8 mouse cellular contexts compared by ENCODE assay signal in genomic region chr2:5844181-5844872, GRCm38 (mm10). TPM values are rescaled to one million over a fixed set of nuclear protein-coding genes. Genes with fewer than 3 reads are reported as not detected.
DNase-seq lines count a peak whose midpoint lies in the region; ATAC-seq lines count a peak whose summit lies in the region.

No protein-coding gene starts in this region.

- no peak for DNase-seq in kidney, postnatal 14 days
- DNase-seq in c-Kit-negative CD71-positive TER-119-positive erythroid progenitor cells, embryonic 14.5 days (ENCODE audit: low read depth, low spot score), result peak; percentile 26
- DNase-seq in midbrain, embryonic 14.5 days, result no peak
- DNase-seq in adrenal gland, adult 8-10 months, result no peak
- no peak for DNase-seq in right cerebral cortex, postnatal 4 days
- no peak for DNase-seq in left cerebral cortex, postnatal 10 days (ENCODE audit: extremely low spot score in 1 of 2, low spot score in 2 of 2)

- intact Hi-C loops in left cerebral cortex, postnatal 10 days (cut with DNase I), result no loop called here

- peaks cover 29% of the 10 kb centered on the region for H3K36me3 ChIP-seq in kidney, embryonic 16.5 days (ENCODE audit: insufficient read depth, low read length)
- H3K36me3 ChIP-seq in hindbrain, embryonic 13.5 days, result peaks cover 32% of the 10 kb centered on the region
- peaks cover 28% of the 10 kb centered on the region for H3K36me3 ChIP-seq in midbrain, embryonic 14.5 days (ENCODE audit: control insufficient read depth, insufficient read depth, low read length)

- H3K9me3 ChIP-seq in kidney, embryonic 16.5 days (ENCODE audit: low read length), result 0 out of 2 replicates have a peak, but pooled peaks cover 2% of the 10 kb centered on the region
- no peaks in the 10 kb centered on the region for H3K9me3 ChIP-seq in hindbrain, embryonic 13.5 days
- no peaks in the 10 kb centered on the region for H3K9me3 ChIP-seq in midbrain, embryonic 14.5 days (ENCODE audit: control insufficient read depth, low read length)

- 5% methylated on average over 23 of the region's 23 CpGs for WGBS in kidney, embryonic 16.5 days
- 4% methylated on average over 23 of the region's 23 CpGs for WGBS in hindbrain, embryonic 13.5 days
- WGBS in midbrain, embryonic 14.5 days, result 4% methylated on average over 23 of the region's 23 CpGs

- peak overlapping the region; percentile 91 for H3K9ac ChIP-seq in kidney, embryonic 16.5 days (replicated peaks; ENCODE audit: low read length)
- peak overlapping the region; percentile 84 for H3K9ac ChIP-seq in hindbrain, embryonic 13.5 days
- H3K9ac ChIP-seq in midbrain, embryonic 14.5 days (replicated peaks; ENCODE audit: low read length), result peak overlapping the region; percentile 74

- peak overlapping the region; percentile 92 for H3K27ac ChIP-seq in kidney, embryonic 16.5 days (ENCODE audit: low read length)
- H3K27ac ChIP-seq in hindbrain, embryonic 13.5 days, result peak overlapping the region; percentile 91
- peak overlapping the region; percentile 89 for H3K27ac ChIP-seq in midbrain, embryonic 14.5 days (replicated peaks; ENCODE audit: low read depth, low read length)

- peaks cover 16% of the 10 kb centered on the region; the same call in 1 of the 2 replicates for H3K4me1 ChIP-seq in kidney, embryonic 16.5 days (ENCODE audit: insufficient read depth, low read length)
- peaks cover 19% of the 10 kb centered on the region for H3K4me1 ChIP-seq in hindbrain, embryonic 13.5 days (replicated peaks)
- H3K4me1 ChIP-seq in midbrain, embryonic 14.5 days (ENCODE audit: control insufficient read depth, insufficient read depth, low read length), result 0 out of 2 replicates have a peak, but pooled peaks cover 7% of the 10 kb centered on the region

- H3K4me3 ChIP-seq in kidney, embryonic 16.5 days (ENCODE audit: low read length), result peak overlapping the region; percentile 94
- peak overlapping the region; percentile 69 for H3K4me3 ChIP-seq in hindbrain, embryonic 13.5 days
- peak overlapping the region; percentile 77 for H3K4me3 ChIP-seq in midbrain, embryonic 14.5 days (replicated peaks; ENCODE audit: low read depth, low read length)

- ATAC-seq in kidney, embryonic 16.5 days (ENCODE audit: low FRiP score, low TSS enrichment), result peak; percentile 53
- peak; percentile 55 for ATAC-seq in hindbrain, embryonic 13.5 days (ENCODE audit: low FRiP score)
- ATAC-seq in midbrain, embryonic 14.5 days (ENCODE audit: low FRiP score, low TSS enrichment), result no peak; the same call in 1 of the 2 replicates

- H3K27me3 ChIP-seq in kidney, embryonic 16.5 days (ENCODE audit: insufficient read depth, low read length), result no peaks in the 10 kb centered on the region
- no peaks in the 10 kb centered on the region for H3K27me3 ChIP-seq in hindbrain, embryonic 13.5 days
- H3K27me3 ChIP-seq in midbrain, embryonic 14.5 days (ENCODE audit: control insufficient read depth, insufficient read depth, low read length), result no peaks in the 10 kb centered on the region

- H3K4me2 ChIP-seq in kidney, embryonic 16.5 days (replicated peaks; ENCODE audit: low read depth, low read length), result peak overlapping the region; percentile 59
- peak overlapping the region; percentile 72 for H3K4me2 ChIP-seq in hindbrain, embryonic 13.5 days
- H3K4me2 ChIP-seq in midbrain, embryonic 14.5 days (ENCODE audit: low read length), result peak overlapping the region; percentile 72

RNA-seq across cellular contexts. Expression of gene Nudt5, which starts 0.5 kb away (rescaled TPM):
- polyA plus RNA-seq in kidney, embryonic 16.5 days (2015; fragmentation: Nextera tagmentation; extraction: Ambion mirVana), result 76.9 and 78.1 TPM in 2 replicates
- 28.8 and 30.8 TPM in 2 replicates for polyA plus RNA-seq in hindbrain, embryonic 13.5 days (2015; fragmentation: Nextera tagmentation; extraction: Ambion mirVana)
- polyA plus RNA-seq in midbrain, embryonic 14.5 days (2014; fragmentation: Nextera tagmentation; extraction: Ambion mirVana), result 19.8 and 26.6 TPM in 2 replicates
- total RNA-seq in adrenal gland, adult 8-10 months (2022), result 10 to 100 TPM; 34.7 to 42.0 (median 38.7) TPM
- 10 to 100 TPM; 16.3 to 19.3 TPM for total RNA-seq in left cerebral cortex, postnatal 10 days (2021)

RNA-seq across cellular contexts. Expression of gene Cdc123, which starts 0.6 kb away (rescaled TPM):
- 297 and 303 TPM in 2 replicates for polyA plus RNA-seq in kidney, embryonic 16.5 days (2015; fragmentation: Nextera tagmentation; extraction: Ambion mirVana)
- 323 and 334 TPM in 2 replicates for polyA plus RNA-seq in hindbrain, embryonic 13.5 days (2015; fragmentation: Nextera tagmentation; extraction: Ambion mirVana)
- 284 and 304 TPM in 2 replicates for polyA plus RNA-seq in midbrain, embryonic 14.5 days (2014; fragmentation: Nextera tagmentation; extraction: Ambion mirVana)
- total RNA-seq in adrenal gland, adult 8-10 months (2022), result 100 to 1,000 TPM; 138 to 175 (median 140) TPM
- 100 to 1,000 TPM; 119 to 123 TPM for total RNA-seq in left cerebral cortex, postnatal 10 days (2021)

RNA-seq across cellular contexts. Expression of gene Gm13199, which starts 18.4 kb away (rescaled TPM):
- polyA plus RNA-seq in kidney, embryonic 16.5 days (2015; fragmentation: Nextera tagmentation; extraction: Ambion mirVana), result 1.3 and 1.6 TPM in 2 replicates
- 0.71 and 1.0 TPM in 2 replicates for polyA plus RNA-seq in hindbrain, embryonic 13.5 days (2015; fragmentation: Nextera tagmentation; extraction: Ambion mirVana)
- 1.2 and 2.5 TPM in 2 replicates for polyA plus RNA-seq in midbrain, embryonic 14.5 days (2014; fragmentation: Nextera tagmentation; extraction: Ambion mirVana)
- 1 to 10 TPM in 3 of 4 experiments, not detected in 1; 1.1 to 1.4 (median 1.3) TPM for total RNA-seq in adrenal gland, adult 8-10 months (2022)
- total RNA-seq in left cerebral cortex, postnatal 10 days (2021), result under 1 TPM; 0.49 to 0.67 TPM

RNA-seq across cellular contexts. Expression of gene Sec61a2, which starts 50.9 kb away (rescaled TPM):
- 77.6 and 91.8 TPM in 2 replicates for polyA plus RNA-seq in kidney, embryonic 16.5 days (2015; fragmentation: Nextera tagmentation; extraction: Ambion mirVana)
- polyA plus RNA-seq in hindbrain, embryonic 13.5 days (2015; fragmentation: Nextera tagmentation; extraction: Ambion mirVana), result 98.1 and 101 TPM in 2 replicates
- polyA plus RNA-seq in midbrain, embryonic 14.5 days (2014; fragmentation: Nextera tagmentation; extraction: Ambion mirVana), result 96.0 and 102 TPM in 2 replicates
- 10 to 100 TPM; 33.2 to 71.0 (median 47.7) TPM for total RNA-seq in adrenal gland, adult 8-10 months (2022)
- total RNA-seq in left cerebral cortex, postnatal 10 days (2021), result 100 to 1,000 TPM; 118 to 119 TPM
